Mouse (Mus musculus): ENCODE data around the gene Aars.

Gene Aars

DNA sequence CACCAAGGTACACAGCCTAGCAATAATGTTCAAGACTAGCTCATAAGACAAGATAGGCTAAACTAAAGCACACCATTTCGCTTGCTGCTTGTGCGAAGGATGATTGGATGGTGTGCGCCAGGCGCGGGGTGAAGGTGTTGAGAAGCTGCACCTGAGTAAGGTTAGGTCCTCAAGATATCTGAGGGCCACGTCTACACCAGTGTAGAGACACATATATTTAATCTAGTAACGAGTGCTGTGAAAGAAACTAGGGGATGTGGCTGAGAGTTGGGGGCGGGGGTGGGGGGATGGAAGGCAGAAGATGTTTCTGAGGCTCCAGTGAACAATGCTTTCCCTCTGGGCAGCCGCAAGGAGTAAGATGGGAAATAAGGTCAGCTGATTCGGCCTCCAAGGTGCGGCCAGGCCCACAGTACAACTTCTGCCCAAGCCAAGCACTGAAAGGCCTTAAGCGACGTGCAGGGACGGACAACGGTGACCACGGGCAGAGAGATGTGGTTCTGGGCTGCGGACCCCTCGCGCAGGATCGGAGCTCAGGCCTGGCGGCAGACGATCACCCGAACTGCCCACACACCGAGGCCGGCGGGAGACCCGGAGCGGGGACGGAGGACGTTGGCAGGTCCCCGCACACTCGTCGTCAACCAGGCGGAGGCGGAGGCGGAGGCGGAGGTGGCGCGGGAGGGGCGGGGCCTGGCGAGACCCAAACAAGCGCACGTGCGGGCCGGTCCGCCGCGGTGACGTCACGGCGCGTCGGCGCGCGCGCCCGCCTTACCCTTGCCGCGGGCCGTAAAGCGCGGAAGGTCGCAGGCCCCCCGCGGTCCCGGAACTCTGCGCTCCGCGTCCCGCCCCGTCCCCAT is 61.1 kb downstream of the Aars start, which contains the start of gene Pdpr:
Gene Pdpr (plus strand): TSS at position 766 of the 854 bp plus-strand sequence.
- peak; percentile 91 to 92 for DNase-seq (ENCODE audit: low spot score in 2 of 2)

DNA sequence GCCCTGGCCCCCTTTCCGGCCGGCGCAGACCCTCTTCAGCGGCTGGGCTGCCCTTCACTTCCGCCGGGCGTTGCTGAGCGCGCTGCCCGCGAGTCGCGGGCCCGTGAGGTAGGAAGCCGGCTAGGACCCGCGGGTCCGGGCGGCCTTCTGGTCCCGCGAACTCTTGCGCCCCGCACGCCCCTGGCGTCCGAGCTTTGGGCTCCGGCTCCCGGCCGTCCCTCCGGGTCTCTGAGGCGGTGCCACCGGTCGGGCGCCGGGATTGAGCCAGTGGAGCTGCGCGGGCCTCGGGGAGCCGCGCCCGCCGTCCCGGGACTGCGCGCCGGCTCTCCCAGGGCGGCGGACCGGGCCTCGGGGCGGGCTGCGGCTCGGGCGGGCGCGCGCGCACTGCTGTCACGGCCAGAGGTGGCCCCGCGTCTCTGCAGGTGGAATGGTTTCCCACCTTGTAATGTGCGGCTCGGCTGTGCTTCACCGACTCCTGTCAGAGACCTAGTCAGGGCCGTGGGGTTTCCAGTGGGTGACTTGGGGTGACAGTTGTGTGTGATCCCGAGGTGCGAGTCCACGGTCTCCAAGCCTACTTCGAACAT is 61.9 kb downstream of the Aars start:
- peak in 1 of 2 experiments; percentile 27 for DNase-seq (ENCODE audit: low spot score in 2 of 2)

Measured in urinary bladder, postnatal 4 days (tissue).